Mouse (Mus musculus) CD4-positive, CD25-positive, alpha-beta regulatory T cell (primary cell): ENCODE data around the gene Tap2. TPM values are rescaled to one million over a fixed set of nuclear protein-coding genes. Genes with fewer than 3 reads are reported as not detected.

ENCODE experiments used
- polyA plus RNA-seq: library from polyadenylated mRNA; unstranded; fragments of 100-300 nt; shearing (Covaris generic); gene quantifications from one replicate; pipeline ENCODE4 v1.2.1, GENCODE M21; 2017

Tap2 gene
- polyA plus RNA-seq = 323 TPM

DNA sequence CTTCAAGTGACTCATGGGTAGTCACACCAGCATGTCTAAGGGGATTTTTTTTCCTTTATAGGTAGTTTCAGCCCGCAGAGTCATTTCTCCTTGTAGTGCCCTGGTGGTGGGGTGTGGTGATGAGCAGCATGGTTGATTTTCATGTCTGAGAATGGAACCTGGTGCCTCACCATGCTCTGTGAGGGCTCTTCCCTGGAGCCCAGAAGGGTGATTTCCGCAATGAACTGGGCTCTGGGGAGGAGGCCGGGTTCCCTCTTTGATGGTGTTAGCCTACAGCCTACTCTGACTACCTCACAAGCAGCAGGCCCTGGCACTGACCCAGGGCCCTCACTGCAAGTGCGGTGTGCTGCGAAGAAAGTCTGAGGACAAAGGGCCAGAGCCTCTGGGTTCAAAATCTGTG lies at the start of gene Tap2:
TSS of gene Tap2 (plus strand) at position 84 of the 400 bp plus-strand sequence.

DNA sequence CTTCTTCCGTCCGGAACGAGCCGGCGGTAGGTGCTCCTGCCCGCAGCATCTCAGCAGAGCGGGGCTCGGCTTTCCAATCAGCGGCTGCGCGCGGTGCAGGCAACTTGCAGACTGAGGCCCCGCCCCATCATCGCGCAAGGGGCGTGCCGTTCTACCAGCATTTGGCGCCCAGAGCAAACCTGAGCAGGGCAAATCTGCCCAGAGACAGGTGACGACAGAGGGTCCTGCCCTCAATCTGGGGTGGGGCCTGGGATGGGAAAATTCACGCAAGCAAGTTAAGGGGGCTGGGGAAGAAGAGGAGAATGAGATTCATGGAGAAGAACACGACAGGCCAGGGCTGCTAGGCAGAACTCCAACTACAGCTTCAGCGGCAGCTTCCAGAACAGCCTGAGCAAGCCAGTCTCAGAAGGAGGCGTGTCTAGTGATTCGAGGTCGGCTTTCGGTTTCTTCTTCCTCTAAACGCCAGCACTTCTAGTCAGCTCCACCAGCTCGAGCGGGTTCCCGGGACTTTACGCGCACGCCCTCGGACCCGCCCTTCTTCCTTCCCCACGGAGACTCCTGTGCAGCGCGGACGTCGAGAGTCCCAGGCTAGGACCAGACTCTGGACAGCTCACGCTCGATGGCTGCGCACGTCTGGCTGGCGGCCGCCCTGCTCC lies 15.9 kb upstream of the Tap2 start, which contains the start of the genes Tap1 and Psmb9:
TSS of gene Tap1 (plus strand) at position 293 of the 656 bp plus-strand sequence.
TSS of gene Psmb9 (minus strand) at position 504 of the 656 bp plus-strand sequence.

DNA sequence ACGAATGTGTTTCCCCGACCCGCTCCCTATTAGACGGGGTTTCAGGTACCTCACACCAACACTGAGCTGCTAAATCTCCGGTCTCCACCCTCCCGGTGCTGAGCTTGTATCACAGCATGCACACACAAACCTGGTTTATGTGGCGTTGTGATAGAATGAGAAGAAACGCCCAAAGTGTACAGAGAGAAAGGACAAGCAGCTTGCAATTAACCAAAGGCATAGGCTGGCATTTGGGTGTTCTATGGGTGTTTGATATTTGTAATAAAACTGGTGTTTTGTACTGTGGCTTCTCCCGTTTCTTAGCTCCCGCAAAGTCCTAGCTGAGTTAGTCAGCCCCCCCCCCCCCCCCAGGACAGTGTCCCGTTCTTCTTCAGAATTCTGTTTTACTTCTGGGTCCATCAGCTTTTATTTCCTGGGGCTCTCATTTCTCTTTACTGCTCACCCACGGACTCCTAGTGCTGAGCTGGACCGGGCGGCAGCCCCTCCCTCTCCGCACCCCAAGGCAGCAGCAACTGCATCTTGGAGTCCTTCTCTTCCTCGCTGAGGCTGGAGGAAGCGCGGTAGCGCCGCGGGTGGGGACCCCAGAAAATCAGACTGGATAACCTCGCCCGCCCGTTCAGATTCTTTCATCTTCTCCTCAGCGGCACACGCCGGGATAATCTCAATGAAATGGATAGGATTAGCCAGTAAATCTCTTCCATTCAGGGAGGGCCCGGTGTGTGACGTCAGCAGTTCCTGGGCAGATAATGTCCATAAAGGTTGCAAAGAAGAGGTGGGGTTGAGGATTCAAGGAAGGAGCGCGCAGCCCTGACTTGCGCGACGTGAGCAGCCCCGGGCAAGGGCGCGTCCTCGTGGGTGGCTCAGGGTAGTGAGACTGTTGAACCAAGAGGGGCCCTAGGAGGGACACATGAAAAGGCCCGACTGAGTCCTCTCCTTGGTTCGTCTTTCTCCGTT lies 6.1 kb upstream of the Tap2 start, which contains the start of gene Psmb8:
TSS of gene Psmb8 (plus strand) at position 781 of the 954 bp plus-strand sequence.

DNA sequence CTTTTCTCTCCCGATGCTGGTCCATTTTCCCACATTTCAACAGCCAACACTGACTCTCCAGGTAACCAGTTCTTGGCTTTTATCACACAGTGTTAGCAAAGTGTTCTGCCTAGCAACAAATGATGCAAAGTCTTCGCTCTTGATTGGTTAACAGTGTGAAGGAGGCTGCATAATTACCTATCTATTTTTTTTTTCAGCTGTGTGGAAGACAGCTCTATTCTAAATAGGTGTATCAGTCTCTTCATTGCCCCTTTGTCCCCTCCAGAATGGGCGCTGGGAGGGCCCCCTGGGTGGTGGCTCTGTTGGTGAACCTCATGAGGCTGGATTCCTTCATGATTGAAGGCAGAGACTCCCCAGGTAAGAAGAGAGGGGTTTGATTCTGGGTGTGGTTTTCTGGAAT lies 35.4 kb downstream of the Tap2 start, which contains the start of gene H2-Ob:
TSS of gene H2-Ob (plus strand) at position 198 of the 400 bp plus-strand sequence.

DNA sequence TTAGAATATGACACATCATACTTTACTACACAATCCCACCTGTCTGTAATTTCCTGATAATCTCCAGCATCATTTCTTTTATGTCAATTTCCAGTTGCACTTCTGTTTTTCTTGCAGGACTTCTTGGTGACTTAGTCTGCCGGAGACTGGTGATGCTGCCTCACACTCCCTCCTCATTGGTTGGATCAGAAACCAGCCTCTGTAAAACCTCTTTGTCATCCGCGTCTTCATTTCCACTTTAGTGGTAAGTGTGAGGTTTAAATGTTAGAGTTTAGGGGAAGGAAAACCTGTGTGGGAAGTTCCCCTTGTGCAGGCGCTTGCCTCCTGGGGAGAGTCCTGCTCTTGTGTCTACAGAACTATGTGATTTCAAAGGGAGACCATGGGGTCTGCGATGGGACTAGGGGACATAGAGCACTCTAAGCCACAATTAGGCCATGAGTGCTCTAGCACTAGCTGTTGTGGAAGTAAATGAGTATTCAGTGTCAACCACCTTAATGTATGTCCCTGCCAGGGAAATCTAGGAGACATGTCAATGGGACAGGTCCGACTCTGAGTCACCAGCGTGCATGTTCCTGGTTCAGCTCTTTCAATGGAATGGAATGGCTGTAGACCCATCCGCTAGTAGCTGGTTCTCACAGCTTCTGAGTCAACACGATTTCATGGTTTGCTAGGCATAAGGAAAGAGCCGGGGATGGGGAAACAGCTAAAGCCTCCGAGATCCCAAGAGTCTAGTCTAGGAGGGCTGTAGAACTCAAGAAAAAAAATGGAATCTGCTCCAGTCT lies 54.5 kb downstream of the Tap2 start, which contains the start of gene H2-Ab1:
TSS of gene H2-Ab1 (plus strand) at position 96 of the 782 bp plus-strand sequence.

Other genes with a start within 250 kb of the Tap2 start
- gene Vps52, start 247.7 kb upstream of the Tap2 start, polyA plus RNA-seq = 76.7 TPM
- 2,208 TPM for gene Rps18, start 247.5 kb upstream of the Tap2 start, polyA plus RNA-seq
- gene H2-K1, start 203.2 kb upstream of the Tap2 start, polyA plus RNA-seq = 11,991 TPM
- gene Ring1, start 178.8 kb upstream of the Tap2 start, polyA plus RNA-seq = 35.8 TPM
- gene H2-Ke6, start 175.5 kb upstream of the Tap2 start, polyA plus RNA-seq = 310 TPM
- 128 TPM for gene Slc39a7, start 171.8 kb upstream of the Tap2 start, polyA plus RNA-seq
- 72.5 TPM for gene Rxrb, start 171.7 kb upstream of the Tap2 start, polyA plus RNA-seq
- 3.9 TPM for gene Col11a2, start 164.1 kb upstream of the Tap2 start, polyA plus RNA-seq
- 27.0 TPM for gene H2-Oa, start 111.2 kb upstream of the Tap2 start, polyA plus RNA-seq
- 96.3 TPM for gene H2-DMa, start 84.0 kb upstream of the Tap2 start, polyA plus RNA-seq
- gene Brd2, start 80.9 kb upstream of the Tap2 start, polyA plus RNA-seq = 212 TPM
- 4.9 TPM for gene H2-DMb2, start 60.2 kb upstream of the Tap2 start, polyA plus RNA-seq
- 2.7 TPM for gene H2-DMb1, start 50.5 kb upstream of the Tap2 start, polyA plus RNA-seq
- 402 TPM for gene Tap1, start 16.0 kb upstream of the Tap2 start, polyA plus RNA-seq
- 470 TPM for gene Psmb9, start 15.8 kb upstream of the Tap2 start, polyA plus RNA-seq
- gene Psmb8, start 5.8 kb upstream of the Tap2 start, polyA plus RNA-seq = 1,148 TPM
- 97.5 TPM for gene H2-Ob, start 35.4 kb downstream of the Tap2 start, polyA plus RNA-seq
- 25.3 TPM for gene H2-Ab1, start 54.2 kb downstream of the Tap2 start, polyA plus RNA-seq
- gene H2-Aa, start 84.3 kb downstream of the Tap2 start, polyA plus RNA-seq = 18.1 TPM
- gene H2-Eb1, start 102.3 kb downstream of the Tap2 start, polyA plus RNA-seq = 13.4 TPM
- gene H2-Eb2, start 122.1 kb downstream of the Tap2 start, polyA plus RNA-seq = 0.10 TPM
- 0.43 TPM for gene Btnl2, start 151.3 kb downstream of the Tap2 start, polyA plus RNA-seq
- gene Btnl1, start 173.6 kb downstream of the Tap2 start, polyA plus RNA-seq = not detected
- gene BC051142, start 195.3 kb downstream of the Tap2 start, polyA plus RNA-seq = 0.54 TPM